Mouse (Mus musculus) midbrain, embryonic 12.5 days (tissue): ENCODE measurements at regions not wholly inside any gene's neighbourhood (a gene's known extent, or its start where the extent isn't known, plus 50 kb on each side); places are given as distances from the start of the nearest gene placed in this dataset.

Experiments used
- ATAC-seq: fragments of 200-750 bp; cut with Nextera tagmentation; 2 replicates; pipeline ENCODE4 v1.8.0; 2017; ENCODE audit warnings: low read depth, moderate TSS enrichment, moderate library complexity; ENCODE audit not compliant: low FRiP score
- H3K27ac ChIP-seq: fragments of 300-500 bp; sonication (generic); replicated peaks from 2 replicates; pipeline ENCODE4 v1.5.1; 2016; ENCODE audit warnings: mild to moderate bottlenecking
- H3K27me3 ChIP-seq: fragments of 300-500 bp; sonication (generic); 2 replicates; pipeline ENCODE4 v1.6.1; 2016; ENCODE audit warnings: mild to moderate bottlenecking
- H3K36me3 ChIP-seq: fragments of 300-500 bp; sonication (generic); 2 replicates; pipeline ENCODE4 v1.6.1; 2016
- H3K4me1 ChIP-seq: fragments of 300-500 bp; sonication (generic); 2 replicates; pipeline ENCODE4 v1.6.1; 2016
- H3K4me2 ChIP-seq: fragments of 300-500 bp; sonication (generic); replicated peaks from 2 replicates; pipeline ENCODE4 v1.6.1; 2016; ENCODE audit warnings: mild to moderate bottlenecking, moderate library complexity
- H3K4me3 ChIP-seq: fragments of 300-500 bp; sonication (generic); 2 replicates; pipeline ENCODE4 v1.5.1; 2016; ENCODE audit warnings: mild to moderate bottlenecking
- H3K9ac ChIP-seq: fragments of 300-500 bp; sonication (generic); replicated peaks from 2 replicates; pipeline ENCODE4 v1.6.1; 2016; ENCODE audit warnings: mild to moderate bottlenecking, moderate library complexity
- H3K9me3 ChIP-seq: fragments of 300-500 bp; sonication (generic); 2 replicates; pipeline ENCODE4 v1.6.1; 2016; ENCODE audit warnings: mild to moderate bottlenecking
- WGBS: fragments of 180-500 bp; shearing (Covaris S2); methylation state at CpG from one replicate; pipeline ENCODE4 v1.1.7; 2016; 5-methylcytosine and 5-hydroxymethylcytosine counted together

GRCm38 (mm10) chr5:83091483-83091882 is 263.5 kb downstream of the Tecrl start:
- H3K4me1 ChIP-seq: no peaks in the 10 kb centered on the region
- no peaks in the 10 kb centered on the region for H3K36me3 ChIP-seq
- no peak overlapping the region for H3K9ac ChIP-seq
- ATAC-seq: no peak
- no peaks in the 10 kb centered on the region for H3K27me3 ChIP-seq
- WGBS: 97% methylated on average over 1 of the region's 1 CpGs
- H3K9me3 ChIP-seq: no peaks in the 10 kb centered on the region
- no peak overlapping the region for H3K27ac ChIP-seq
- no peak overlapping the region for H3K4me2 ChIP-seq
- H3K4me3 ChIP-seq: no peak overlapping the region

GRCm38 (mm10) chr5:83054819-83055218 is 300.2 kb downstream of the Tecrl start:
- Histone ChIP-seq H3K4me2 (no peak overlapping the region), H3K9me3 (no peaks in the 10 kb centered on the region), H3K4me1 (no peaks in the 10 kb centered on the region), H3K36me3 (no peaks in the 10 kb centered on the region), H3K9ac (no peak overlapping the region), H3K4me3 (no peak overlapping the region), H3K27ac (no peak overlapping the region), H3K27me3 (no peaks in the 10 kb centered on the region)
- 89% methylated on average over 3 of the region's 3 CpGs for WGBS
- no peak for ATAC-seq

GRCm38 (mm10) chr5:83047214-83047613 is 307.8 kb downstream of the Tecrl start:
- H3K4me2 ChIP-seq: no peak overlapping the region
- H3K27me3 ChIP-seq: no peaks in the 10 kb centered on the region
- no peaks in the 10 kb centered on the region for H3K9me3 ChIP-seq
- no peak overlapping the region for H3K4me3 ChIP-seq
- H3K9ac ChIP-seq: no peak overlapping the region
- no peaks in the 10 kb centered on the region for H3K36me3 ChIP-seq
- H3K4me1 ChIP-seq: no peaks in the 10 kb centered on the region
- WGBS: 68% methylated on average over 1 of the region's 1 CpGs
- H3K27ac ChIP-seq: no peak overlapping the region
- ATAC-seq: no peak

- Histone ChIP-seq H3K4me3 (no peak overlapping the region), H3K9ac (no peak overlapping the region), H3K27ac (no peak overlapping the region), H3K4me2 (no peak overlapping the region), H3K9me3 (no peaks in the 10 kb centered on the region), H3K27me3 (no peaks in the 10 kb centered on the region), H3K4me1 (no peaks in the 10 kb centered on the region), H3K36me3 (no peaks in the 10 kb centered on the region)
- WGBS: 93% methylated on average over 2 of the region's 2 CpGs
- ATAC-seq: no peak
Observed at GRCm38 (mm10) chr5:83029703-83030102, 325.3 kb downstream of the Tecrl start.

- H3K27ac ChIP-seq: no peak overlapping the region
- H3K9ac ChIP-seq: no peak overlapping the region
- H3K4me3 ChIP-seq: no peak overlapping the region
- H3K36me3 ChIP-seq: no peaks in the 10 kb centered on the region
- ATAC-seq: peak; percentile 52; the same call in 1 of the 2 replicates
- no peaks in the 10 kb centered on the region for H3K27me3 ChIP-seq
- no peak overlapping the region for H3K4me2 ChIP-seq
- no peaks in the 10 kb centered on the region for H3K4me1 ChIP-seq
- no peaks in the 10 kb centered on the region for H3K9me3 ChIP-seq
Observed at GRCm38 (mm10) chr5:83006038-83006437, 349.0 kb downstream of the Tecrl start.

GRCm38 (mm10) chr5:82989056-82989455 is 365.9 kb downstream of the Tecrl start:
- Histone ChIP-seq H3K9me3 (no peaks in the 10 kb centered on the region), H3K9ac (no peak overlapping the region), H3K4me1 (no peaks in the 10 kb centered on the region), H3K36me3 (no peaks in the 10 kb centered on the region), H3K4me2 (no peak overlapping the region), H3K27ac (no peak overlapping the region), H3K27me3 (no peaks in the 10 kb centered on the region), H3K4me3 (no peak overlapping the region)
- 87% methylated on average over 5 of the region's 5 CpGs for WGBS
- no peak for ATAC-seq

GRCm38 (mm10) chr5:82969315-82969714 is 385.7 kb downstream of the Tecrl start:
- H3K4me3 ChIP-seq: no peak overlapping the region
- H3K4me1 ChIP-seq: no peaks in the 10 kb centered on the region
- no peak overlapping the region for H3K9ac ChIP-seq
- H3K4me2 ChIP-seq: no peak overlapping the region
- no peaks in the 10 kb centered on the region for H3K36me3 ChIP-seq
- no peak for ATAC-seq
- no peak overlapping the region for H3K27ac ChIP-seq
- H3K9me3 ChIP-seq: no peaks in the 10 kb centered on the region
- 90% methylated on average over 2 of the region's 2 CpGs for WGBS
- H3K27me3 ChIP-seq: no peaks in the 10 kb centered on the region

- Histone ChIP-seq H3K4me1 (no peaks in the 10 kb centered on the region), H3K27ac (no peak overlapping the region), H3K4me2 (no peak overlapping the region), H3K9ac (no peak overlapping the region), H3K27me3 (no peaks in the 10 kb centered on the region), H3K9me3 (no peaks in the 10 kb centered on the region), H3K4me3 (no peak overlapping the region), H3K36me3 (no peaks in the 10 kb centered on the region)
- ATAC-seq: peak; percentile 78
- 37% methylated on average over 3 of the region's 3 CpGs for WGBS
Observed at GRCm38 (mm10) chr5:82966824-82967223, 388.2 kb downstream of the Tecrl start.

- Histone ChIP-seq H3K4me3 (no peak overlapping the region), H3K4me1 (no peaks in the 10 kb centered on the region), H3K27me3 (no peaks in the 10 kb centered on the region), H3K27ac (no peak overlapping the region), H3K9ac (no peak overlapping the region), H3K9me3 (no peaks in the 10 kb centered on the region), H3K4me2 (no peak overlapping the region), H3K36me3 (no peaks in the 10 kb centered on the region)
- peak; percentile 92 for ATAC-seq
- 30% methylated on average over 5 of the region's 5 CpGs for whole genome bisulfite sequencing
Observed at GRCm38 (mm10) chr5:82966180-82966579, 388.8 kb downstream of the Tecrl start.

- Histone ChIP-seq H3K9ac (no peak overlapping the region), H3K27me3 (no peaks in the 10 kb centered on the region), H3K36me3 (no peaks in the 10 kb centered on the region), H3K27ac (no peak overlapping the region), H3K4me3 (no peak overlapping the region), H3K9me3 (no peaks in the 10 kb centered on the region), H3K4me1 (no peaks in the 10 kb centered on the region), H3K4me2 (no peak overlapping the region)
- WGBS: 71% methylated on average over 3 of the region's 3 CpGs
- ATAC-seq: no peak
Observed at GRCm38 (mm10) chr5:82964513-82964912, 390.5 kb downstream of the Tecrl start.

- Histone ChIP-seq H3K4me1 (no peaks in the 10 kb centered on the region), H3K27me3 (no peaks in the 10 kb centered on the region), H3K9me3 (no peaks in the 10 kb centered on the region), H3K4me3 (no peak overlapping the region), H3K9ac (no peak overlapping the region), H3K36me3 (no peaks in the 10 kb centered on the region), H3K27ac (no peak overlapping the region), H3K4me2 (no peak overlapping the region)
- 83% methylated on average over 3 of the region's 3 CpGs for WGBS
- ATAC-seq: no peak
Observed at GRCm38 (mm10) chr5:82956012-82956411, 399.0 kb downstream of the Tecrl start.

GRCm38 (mm10) chr5:82947060-82947459 is 407.9 kb downstream of the Tecrl start:
- H3K36me3 ChIP-seq: no peaks in the 10 kb centered on the region
- no peak overlapping the region for H3K4me2 ChIP-seq
- no peaks in the 10 kb centered on the region for H3K27me3 ChIP-seq
- 73% methylated on average over 1 of the region's 1 CpGs for WGBS
- no peaks in the 10 kb centered on the region for H3K4me1 ChIP-seq
- no peaks in the 10 kb centered on the region for H3K9me3 ChIP-seq
- no peak for ATAC-seq
- H3K27ac ChIP-seq: no peak overlapping the region
- H3K4me3 ChIP-seq: no peak overlapping the region
- no peak overlapping the region for H3K9ac ChIP-seq

GRCm38 (mm10) chr5:82939786-82940185 is 415.2 kb downstream of the Tecrl start:
- ATAC-seq: no peak
- no peaks in the 10 kb centered on the region for H3K36me3 ChIP-seq
- no peak overlapping the region for H3K9ac ChIP-seq
- no peak overlapping the region for H3K4me2 ChIP-seq
- 84% methylated on average over 1 of the region's 1 CpGs for WGBS
- no peaks in the 10 kb centered on the region for H3K4me1 ChIP-seq
- no peaks in the 10 kb centered on the region for H3K9me3 ChIP-seq
- no peak overlapping the region for H3K4me3 ChIP-seq
- H3K27me3 ChIP-seq: no peaks in the 10 kb centered on the region
- H3K27ac ChIP-seq: no peak overlapping the region
